Mouse (Mus musculus) natural killer cell, adult 2 months (primary cell): ENCODE measurements around the gene Slc3a2.

Source experiments
- DNase-seq, 2 experiments: peaks; one replicate each; pipeline ENCODE4 v3.0.0; 2022; ENCODE audit warnings: low spot score in 2 of 2

The Slc3a2 gene

DNA sequence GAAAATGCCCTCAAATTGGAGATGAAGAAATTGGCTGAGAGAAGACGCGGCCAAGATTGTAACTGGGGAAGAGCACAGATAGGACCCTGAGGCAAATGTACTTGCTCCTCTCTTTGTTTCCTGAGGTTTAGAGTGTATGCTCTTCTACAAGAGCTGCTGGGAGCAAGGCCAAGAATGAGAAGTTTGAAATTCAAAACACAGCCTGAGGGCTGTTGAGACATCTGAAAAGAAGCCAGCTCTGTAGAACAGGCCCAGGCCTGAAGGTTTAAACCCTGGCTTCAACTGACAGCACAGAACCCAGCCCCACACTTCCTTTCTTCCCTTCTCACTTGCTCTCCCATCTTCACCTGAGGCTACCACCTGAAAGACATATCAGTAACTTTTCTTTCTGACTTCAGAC lies 13.1 kb downstream of the Slc3a2 start:
- DNase-seq, result no peak

DNA sequence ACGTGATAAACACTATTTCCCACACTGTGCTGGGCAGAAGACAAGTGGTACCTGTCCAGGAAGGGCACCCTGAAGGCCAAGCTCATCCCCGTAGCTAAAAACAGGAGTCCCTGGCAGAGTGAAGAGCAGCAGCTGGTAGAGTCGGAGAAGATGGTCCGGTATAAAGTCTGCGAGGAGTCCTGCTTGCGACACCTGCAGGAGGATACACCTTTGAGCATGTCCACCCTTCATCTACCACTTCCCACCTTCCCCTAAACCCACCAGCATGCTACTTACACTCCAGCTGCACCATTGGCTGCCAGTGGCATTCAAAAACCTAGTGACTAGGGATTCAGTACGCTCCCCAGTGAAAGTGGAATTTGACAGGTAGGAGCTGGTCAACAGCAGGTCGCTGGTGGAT lies 14.2 kb downstream of the Slc3a2 start:
- no peak for DNase-seq

DNA sequence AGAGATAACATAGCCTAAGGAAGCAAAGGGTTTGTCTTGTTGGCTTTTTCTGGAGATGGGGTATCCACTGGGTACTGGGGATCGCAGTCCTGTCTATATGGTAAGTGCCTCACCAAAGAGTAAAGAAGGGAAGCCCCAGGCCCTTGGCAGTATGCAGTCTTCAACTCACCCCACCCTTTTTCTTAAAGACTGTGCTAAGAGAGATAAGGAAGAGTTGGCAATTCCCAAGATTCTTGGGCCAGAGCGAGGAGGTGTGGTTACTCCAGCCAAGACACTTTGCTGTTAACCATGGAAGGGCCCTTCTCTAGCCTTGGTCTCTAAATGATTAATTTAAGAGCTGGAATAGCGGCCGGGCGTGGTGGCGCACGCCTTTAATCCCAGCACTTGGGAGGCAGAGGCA lies 16.2 kb downstream of the Slc3a2 start:
- no peak for DNase-seq

DNA sequence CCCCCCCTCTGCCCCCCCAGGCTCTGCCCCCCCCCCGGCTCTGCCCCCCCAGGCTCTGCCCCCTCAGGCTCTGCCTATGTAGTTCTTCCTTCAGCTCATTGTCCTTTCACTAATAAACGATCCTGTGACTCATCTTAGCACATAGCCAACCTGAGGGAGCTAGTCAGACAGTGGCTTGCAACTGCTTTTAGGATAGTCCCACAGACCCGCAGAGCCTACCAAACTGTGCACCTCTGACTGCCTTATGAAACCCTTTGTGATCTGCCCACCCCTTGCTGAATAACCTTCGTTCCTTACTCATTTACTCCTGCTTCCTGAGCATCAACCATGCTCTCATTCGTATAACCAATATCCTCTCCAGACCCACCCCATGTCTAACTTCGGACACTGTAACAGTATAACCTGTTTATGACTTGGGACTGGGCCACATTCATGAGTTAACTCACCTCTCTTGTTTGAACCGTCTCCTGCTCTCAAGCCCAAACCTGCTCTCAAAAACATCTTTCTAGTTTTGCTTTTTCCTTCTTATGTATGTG lies 17.0 kb downstream of the Slc3a2 start:
- DNase-seq, result no peak

DNA sequence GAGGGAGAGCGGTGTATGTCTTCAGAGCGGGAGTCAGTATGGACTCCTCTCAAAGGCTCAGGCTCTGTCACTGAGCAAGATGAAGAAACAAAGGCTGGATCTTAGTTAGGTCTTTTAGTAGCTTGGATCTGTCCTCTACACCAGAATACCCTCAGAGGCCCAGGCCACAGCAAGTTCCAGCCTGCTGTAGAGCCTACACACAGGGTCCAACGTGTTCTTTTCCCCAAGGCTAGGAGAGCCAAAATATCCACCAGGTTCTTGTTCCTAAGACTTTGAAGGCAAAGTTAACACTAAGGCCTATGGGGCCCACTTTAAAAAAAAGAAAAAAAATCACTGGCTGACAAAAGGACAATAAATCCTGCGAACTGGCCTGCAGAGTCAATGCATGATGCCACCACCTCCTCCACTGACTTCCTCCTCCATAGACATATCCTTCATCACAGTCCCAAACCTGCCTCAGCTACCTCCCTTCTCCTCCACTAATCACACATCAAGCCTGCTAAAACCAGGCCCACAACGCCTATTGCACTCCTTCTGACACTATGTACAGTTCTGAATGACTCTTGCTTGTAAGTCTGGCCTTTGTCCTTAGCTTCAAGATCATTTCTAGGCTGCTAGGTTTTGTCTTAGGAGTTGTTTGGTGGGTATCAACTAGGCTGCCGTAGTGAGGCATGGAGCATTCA lies 18.0 kb downstream of the Slc3a2 start:
- DNase-seq, result no peak

DNA sequence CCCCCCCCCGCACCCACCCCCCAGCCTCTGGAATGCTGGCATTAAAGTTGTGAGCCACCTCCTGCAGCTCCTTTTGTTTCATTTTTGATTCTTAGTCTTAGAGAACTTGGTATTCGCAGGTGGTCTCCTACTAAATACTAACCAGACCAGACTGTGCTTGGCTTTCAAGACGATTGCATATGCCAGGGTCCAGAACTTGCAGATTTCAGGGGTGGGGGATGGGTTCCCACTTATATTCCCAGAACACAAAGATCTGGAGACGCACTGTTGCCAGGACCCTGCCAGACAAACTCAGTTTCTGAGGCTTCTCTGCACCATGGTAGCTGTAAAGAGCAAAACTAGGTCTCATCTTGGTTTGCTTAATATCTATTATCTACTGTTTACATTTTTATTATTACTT lies 19.6 kb downstream of the Slc3a2 start:
- no peak for DNase-seq

DNA sequence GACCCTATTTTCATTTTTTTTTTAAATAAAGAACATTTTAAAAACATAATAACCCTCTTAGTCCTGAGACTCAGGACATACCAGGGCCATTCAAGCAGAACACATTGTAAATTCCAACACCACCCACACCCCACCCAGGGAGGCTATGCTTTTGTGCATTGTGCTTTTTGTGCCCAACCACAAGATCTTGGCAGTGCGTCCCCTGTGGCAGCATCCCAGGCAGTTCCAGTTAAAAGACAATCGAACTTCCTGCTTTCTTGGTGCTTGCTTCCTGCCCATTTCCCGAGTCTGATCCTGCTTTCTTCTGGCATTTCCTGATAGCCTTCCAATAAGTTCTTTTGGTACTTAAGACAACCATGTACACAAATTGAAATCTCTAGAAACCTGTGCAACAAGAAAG lies 20.7 kb downstream of the Slc3a2 start:
- DNase-seq, result no peak

DNA sequence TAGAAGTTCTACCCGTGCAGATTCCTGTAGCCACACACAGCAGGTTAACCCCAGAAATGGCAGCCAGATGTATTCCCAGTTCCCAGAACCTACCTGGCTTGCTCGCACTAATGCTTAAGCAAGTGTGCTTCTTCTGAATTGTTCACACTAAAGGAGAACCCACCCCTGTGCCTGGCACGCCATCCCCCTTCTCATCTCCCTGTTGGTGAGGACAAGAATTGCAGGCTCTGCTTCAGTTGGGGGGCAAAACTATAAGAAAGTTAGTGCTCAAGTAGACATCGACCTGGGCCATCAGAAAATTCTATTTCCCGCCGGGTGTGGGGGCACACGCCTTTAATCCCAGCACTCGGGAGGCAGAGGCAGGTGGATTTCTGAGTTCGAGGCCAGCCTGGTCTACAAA lies 23.5 kb downstream of the Slc3a2 start:
- no peak for DNase-seq

DNA sequence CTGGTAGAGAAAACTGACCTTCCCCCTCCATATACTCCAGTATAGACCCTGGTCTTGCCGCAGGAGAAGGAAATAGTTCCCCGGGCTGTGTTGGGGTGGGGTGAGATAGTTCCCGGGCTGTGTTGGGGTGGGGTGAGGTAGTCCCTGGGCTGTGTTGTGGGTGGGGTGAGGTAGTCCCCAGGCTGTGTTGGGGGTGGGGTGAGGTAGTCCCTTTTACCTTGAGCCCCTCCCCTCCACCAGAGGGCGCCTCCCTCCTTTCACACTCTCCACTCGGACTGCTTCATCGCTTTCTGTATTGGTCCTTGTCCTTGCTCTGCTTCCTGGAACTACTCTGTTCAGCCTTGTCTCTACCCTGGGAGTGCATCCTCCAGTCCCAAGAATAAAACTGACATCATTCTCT lies 27.8 kb downstream of the Slc3a2 start:
- DNase-seq, result peak in 1 of 2 experiments; percentile 66

DNA sequence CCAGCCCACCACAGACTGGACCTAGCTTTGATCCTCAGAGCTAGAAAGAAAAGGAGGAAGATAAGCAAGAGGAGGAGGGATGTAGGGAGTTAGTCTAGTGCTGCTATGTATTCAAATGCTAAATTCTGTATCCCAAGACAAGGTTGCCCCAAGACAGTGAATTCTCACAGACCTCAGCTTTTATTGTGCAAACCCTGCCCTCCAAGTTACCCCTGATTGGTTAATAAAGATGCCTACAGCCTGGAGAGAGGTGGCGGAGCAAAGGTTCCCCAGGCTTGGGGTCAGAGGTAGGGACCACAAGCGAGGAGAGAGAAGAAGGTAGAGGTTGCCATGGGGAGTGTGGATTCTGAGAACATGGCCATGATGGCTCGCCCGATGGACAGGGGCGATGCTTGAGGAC lies 30.4 kb downstream of the Slc3a2 start:
- DNase-seq, result no peak

DNA sequence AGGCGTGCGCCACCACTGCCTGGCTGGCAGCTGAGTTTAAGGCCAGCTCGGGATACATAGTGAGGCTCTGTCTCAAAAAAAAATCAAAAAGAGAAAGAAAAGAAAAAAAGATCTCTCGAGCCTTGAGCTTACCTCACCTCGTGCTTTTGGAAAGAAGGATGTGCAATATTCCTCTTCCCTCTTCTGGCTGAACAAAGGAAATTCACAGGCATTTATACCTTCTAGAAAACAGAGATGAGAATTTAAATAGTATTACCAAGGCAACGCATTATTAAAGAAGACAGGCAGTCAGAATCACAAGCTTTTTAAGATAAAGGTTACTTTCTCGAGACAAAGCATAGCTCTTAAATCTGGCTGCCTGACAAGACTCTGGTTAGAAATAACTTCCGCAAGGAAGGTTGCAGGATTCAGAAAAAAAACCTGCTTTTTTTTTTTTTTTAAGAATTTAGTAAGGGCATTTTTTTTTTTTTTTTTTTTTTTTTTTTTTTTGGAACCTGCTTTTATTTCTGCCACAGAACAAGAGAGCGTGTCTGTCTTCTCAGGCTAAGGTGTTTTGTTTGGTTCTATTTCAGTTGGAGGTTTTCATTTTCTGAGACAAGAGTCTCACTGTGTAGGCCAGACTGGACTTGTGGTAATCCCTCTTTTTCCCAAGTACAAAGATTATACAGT lies 31.2 kb downstream of the Slc3a2 start:
- no peak for DNase-seq

DNA sequence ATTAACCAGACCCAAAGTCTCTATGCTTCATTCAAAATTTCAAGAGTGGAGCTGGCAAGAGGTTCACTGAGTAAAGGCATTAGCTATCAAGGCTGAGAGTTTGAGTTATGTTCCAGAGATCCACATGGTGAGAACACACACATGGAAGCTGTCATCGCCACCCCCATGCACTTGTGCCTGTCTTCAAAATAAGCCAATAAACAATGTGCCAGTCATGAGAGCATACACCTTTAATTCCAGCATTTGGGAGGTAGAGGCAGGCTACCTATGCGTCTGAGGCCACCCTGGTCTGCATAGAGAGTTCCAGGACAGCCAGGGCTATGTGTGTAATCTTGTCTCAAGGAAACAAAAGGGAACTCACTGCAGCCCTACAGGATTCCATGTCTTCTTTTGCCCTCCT lies 39.5 kb downstream of the Slc3a2 start:
- DNase-seq, result no peak

DNA sequence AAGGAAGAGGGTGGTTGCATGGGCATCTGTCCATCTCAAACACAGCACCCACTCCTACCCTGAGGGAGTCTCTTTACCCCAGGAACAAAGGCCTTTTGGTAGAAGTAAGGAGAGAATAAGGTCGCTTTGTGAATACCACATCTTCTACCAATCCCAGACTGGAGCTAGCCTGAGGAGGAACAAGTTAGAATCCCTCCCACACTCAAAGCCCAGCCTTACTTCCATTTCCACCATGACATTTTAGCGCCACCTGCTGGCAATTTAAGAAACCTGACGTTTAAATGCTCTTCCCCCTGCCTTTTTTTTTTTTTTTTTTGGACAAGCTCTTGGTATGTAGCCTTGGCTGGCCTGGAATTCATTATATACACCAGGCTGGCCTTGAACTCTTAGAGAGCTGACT lies 40.2 kb downstream of the Slc3a2 start:
- peak; percentile 50 to 71 for DNase-seq

DNA sequence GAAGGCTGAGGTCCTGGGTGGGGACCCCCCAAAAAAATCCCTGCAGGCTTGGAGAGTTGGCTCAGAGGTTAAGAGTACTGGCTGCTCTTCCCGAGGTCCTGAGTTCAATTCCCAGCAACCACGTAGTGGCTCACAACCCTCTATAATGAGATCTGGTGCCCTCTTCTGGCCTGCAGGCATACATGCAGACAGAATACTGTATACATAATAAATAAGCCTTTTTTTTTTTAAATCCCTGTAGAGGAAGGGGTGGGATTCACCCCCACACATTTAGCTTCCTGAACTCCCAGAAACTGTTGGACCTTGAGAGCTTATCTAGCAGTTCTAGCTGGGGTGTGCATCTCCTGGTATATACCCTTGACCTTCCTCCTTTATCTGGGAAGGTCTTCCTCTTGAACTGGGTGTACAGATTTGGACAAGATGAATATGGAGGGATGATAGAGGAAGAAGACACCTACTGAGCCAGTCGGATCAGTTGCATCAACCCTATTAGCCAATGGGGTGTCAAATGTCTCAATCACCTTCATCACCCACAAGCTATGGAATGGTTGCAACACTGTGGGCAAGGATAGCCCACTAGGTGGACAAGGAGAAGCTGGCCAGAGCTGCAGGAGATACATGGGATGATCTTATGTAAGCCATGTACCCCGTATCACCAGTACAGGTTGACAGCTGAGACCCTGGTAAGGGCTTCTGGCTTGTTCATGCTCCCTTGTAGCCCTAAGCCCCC lies 41.4 kb downstream of the Slc3a2 start:
- DNase-seq, result no peak

DNA sequence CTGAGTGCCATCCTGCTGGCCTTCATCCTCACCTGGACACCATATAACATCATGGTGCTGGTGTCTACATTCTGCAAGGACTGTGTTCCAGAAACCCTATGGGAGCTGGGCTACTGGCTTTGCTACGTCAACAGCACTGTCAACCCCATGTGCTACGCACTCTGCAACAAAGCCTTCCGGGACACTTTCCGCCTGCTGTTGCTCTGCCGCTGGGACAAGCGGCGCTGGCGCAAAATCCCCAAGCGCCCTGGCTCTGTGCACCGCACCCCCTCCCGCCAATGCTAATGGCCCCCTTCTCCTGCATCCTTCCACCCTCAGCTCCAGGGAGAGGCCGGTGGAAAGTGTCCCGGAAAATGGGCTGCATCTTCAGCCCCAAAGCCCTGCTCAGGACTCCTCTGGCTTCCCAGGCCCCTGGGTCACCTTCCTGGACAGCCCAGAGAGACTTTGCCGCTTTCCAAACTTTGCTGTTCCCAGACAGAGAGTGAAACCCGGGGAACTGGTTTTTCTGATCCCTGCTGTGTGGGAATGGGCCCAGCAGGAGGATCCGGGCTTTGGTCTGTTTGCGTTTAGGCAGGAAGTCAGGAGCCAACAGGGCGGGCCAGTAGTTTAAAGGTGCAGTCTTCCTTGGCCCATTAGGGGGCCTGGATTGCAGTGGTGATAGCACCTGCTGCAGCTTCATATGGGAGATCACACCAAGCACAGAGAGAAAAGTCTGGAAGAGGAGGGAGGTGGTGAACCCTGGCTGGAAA lies 44.0 kb downstream of the Slc3a2 start:
- no peak for DNase-seq

DNA sequence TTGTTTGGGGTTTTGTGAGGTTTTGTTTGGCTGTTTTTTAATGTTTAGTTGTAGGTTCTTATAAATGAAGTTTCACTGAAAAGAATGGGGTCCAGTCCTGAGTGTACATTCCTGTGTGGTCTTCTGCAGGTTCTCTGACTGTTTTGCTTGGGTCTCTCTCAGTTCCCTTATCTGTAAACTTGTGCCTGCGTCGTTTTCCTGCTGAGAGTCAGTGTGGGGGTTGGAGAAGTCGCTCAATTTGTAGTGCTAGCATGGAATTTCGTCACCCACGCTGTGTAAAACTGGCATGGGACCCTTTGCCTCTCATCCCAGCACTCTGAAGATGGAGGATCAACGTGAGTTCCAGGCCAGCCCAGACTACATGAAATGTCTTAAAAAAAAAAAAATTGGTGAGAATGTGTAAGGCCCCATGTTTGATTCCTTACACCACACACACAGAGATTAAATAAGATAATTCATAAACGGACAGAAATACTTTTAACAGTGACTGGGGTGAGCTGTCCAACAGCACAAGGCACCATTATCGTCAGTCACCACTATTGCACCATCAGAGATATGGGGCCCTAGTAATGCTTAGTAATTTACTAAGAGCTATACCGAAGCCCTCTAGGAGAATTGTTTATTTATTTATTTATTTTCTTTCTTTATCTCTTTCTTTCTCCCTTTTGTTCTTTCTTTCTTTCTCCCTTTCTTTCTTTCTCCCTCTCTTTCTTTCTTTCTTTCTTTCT lies 49.7 kb downstream of the Slc3a2 start:
- DNase-seq, result no peak

DNA sequence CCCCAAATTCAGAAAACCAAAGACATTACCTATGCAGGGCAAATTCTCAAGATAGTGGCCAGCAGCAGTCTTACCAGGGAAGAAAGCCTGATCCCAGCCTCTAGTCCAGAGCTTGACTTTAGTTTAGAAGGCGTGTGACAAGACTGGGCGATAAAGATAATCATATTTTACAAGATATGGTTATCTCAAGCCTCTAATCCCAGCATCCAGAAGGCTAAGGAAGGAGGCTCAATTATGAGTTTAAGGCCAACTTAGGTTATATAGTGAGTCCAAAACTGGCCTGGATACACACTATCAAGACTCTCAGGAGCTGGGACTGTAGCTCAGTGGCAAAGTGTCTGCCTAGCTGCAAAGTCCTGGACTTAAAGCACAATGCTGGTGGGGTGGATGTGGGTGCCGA lies 50.3 kb downstream of the Slc3a2 start:
- no peak for DNase-seq

DNA sequence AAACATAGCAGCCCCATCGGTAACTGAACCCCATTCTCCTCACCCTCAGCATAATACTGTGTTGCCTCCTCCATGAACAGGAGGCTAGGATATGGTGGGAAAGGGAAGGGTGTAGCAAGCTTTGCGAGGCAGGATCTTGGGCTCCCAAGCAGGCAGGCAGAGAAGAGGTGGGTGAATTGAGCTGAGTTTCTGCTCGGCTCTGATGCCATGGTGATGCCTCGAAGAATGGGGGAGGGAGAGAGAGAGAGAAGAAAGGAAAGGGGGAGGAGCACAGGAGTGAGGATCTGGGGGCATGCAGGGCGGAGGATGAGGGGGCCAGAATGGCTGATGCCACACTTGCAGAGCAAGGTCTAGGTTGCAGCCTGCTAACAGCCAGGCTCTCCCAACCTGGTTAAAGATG lies 57.4 kb downstream of the Slc3a2 start:
- DNase-seq, result no peak

DNA sequence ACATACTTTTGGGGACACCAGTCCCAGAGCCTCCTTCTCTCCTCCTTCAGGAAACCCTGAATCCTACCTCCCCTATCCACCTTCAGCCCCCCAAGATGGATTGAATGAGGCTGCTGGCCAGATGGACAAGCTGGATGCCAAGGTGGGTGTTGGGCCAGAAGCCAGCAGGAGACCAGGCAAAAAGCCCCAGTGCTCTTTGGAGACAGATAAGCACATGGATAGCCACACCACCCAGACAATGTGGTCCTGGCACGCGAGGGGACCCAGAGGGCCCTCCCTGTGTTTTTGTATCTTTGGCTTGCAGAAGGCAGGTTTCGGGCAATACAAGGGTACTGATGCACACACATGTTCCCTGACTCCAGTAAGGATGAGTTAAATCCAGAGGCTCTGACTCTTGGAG lies 58.3 kb downstream of the Slc3a2 start:
- DNase-seq, result no peak

DNA sequence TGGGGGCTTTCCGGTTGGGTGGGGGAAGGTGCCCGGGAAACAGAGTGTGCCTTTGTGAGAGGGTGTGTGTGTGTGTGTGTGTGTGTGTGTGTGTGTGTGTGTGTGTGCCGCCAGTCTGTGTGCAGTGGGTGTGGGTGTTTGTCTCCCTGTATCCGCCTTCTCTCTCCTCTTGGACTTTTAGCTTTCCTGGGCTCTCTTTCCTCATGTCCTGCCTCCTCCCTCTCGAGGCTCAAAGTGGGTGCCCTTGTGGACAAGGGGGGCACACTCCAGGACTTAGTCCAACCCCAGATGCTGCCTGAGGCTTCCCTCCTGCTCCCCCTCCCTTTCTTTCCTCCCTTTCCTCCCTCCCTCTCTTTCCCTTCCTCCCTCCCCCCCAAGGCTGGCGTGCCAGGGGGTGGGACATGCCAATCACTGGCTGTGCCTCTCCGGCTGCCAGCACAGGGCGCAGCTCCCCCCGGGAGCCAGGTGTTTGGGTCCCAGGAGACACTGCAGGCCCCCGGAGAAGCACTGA lies 59.2 kb downstream of the Slc3a2 start:
- DNase-seq, result no peak

DNA sequence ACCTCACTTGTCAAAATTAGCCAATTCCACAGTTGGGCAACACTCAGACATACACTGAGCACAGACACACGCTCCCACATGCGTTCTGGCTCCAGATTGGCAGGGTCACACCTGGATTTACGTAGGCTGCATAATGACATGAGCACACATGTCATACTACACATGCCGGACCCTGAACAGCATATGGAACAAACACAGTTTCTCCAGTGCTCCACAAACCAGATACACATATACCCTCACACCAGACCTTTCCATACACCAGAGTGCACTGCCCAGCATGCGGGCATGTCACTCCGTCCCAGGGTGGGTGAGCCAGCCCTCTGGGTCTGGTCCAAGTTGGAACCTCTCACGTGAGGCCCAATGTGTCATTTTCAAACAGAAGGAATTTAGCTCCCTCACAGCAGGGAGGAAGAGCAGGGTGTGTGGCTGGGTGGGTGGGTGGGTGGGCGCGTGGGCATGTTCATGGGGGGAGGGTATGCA lies 59.8 kb downstream of the Slc3a2 start, which contains the start of gene Chrm1:
Gene Chrm1, plus strand, starts transcription at position 430 of the 480 bp plus-strand sequence.
- no peak for DNase-seq
